Mouse (Mus musculus) intestine, embryonic 15.5 days (tissue): ENCODE measurements around the gene Zcwpw1. TPM values are rescaled to one million over a fixed set of nuclear protein-coding genes. Genes with fewer than 3 reads are reported as not detected.

Experiments used
- ATAC-seq: fragments of 200-750 bp; cut with Nextera tagmentation; 2 replicates; pipeline ENCODE4 v1.8.0; 2017; ENCODE audit warnings: moderate TSS enrichment, moderate library complexity
- H3K27ac ChIP-seq: fragments of 300-500 bp; sonication (generic); 2 replicates; pipeline ENCODE4 v1.5.1; 2015; ENCODE audit warnings: mild to moderate bottlenecking, inconsistent platforms
- H3K27me3 ChIP-seq: fragments of 300-500 bp; sonication (generic); replicated peaks from 2 replicates; pipeline ENCODE4 v1.6.1; 2015; ENCODE audit warnings: inconsistent platforms
- H3K36me3 ChIP-seq: fragments of 300-500 bp; sonication (generic); 2 replicates; pipeline ENCODE4 v1.6.1; 2015; ENCODE audit warnings: inconsistent platforms
- H3K4me1 ChIP-seq: fragments of 300-500 bp; sonication (generic); replicated peaks from 2 replicates; pipeline ENCODE4 v1.6.1; 2015; ENCODE audit warnings: inconsistent platforms
- H3K4me2 ChIP-seq: fragments of 300-500 bp; sonication (generic); replicated peaks from 2 replicates; pipeline ENCODE4 v1.6.1; 2015; ENCODE audit warnings: mild to moderate bottlenecking, inconsistent platforms
- H3K4me3 ChIP-seq: fragments of 300-500 bp; sonication (generic); replicated peaks from 2 replicates; pipeline ENCODE4 v1.5.1; 2015; ENCODE audit warnings: inconsistent platforms
- H3K9ac ChIP-seq: fragments of 300-500 bp; sonication (generic); 2 replicates; pipeline ENCODE4 v1.6.1; 2015; ENCODE audit warnings: inconsistent platforms
- H3K9me3 ChIP-seq: fragments of 300-500 bp; sonication (generic); 2 replicates; pipeline ENCODE4 v1.6.1; 2016; ENCODE audit warnings: inconsistent platforms
- WGBS: fragments of 180-500 bp; shearing (Covaris S2); methylation state at CpG from one replicate; pipeline ENCODE4 v1.1.7; 2015; 5-methylcytosine and 5-hydroxymethylcytosine counted together
- polyA plus RNA-seq: library from polyadenylated mRNA; unstranded; fragments of >200 nt; fragmentation: Nextera tagmentation; extraction: Ambion mirVana; gene quantifications from 2 replicates; pipeline ENCODE4 v1.2.1, GENCODE M21; 2015

Zcwpw1 gene
- polyA plus RNA-seq, 1 experiment from 2014 or later: 15.6 TPM

DNA sequence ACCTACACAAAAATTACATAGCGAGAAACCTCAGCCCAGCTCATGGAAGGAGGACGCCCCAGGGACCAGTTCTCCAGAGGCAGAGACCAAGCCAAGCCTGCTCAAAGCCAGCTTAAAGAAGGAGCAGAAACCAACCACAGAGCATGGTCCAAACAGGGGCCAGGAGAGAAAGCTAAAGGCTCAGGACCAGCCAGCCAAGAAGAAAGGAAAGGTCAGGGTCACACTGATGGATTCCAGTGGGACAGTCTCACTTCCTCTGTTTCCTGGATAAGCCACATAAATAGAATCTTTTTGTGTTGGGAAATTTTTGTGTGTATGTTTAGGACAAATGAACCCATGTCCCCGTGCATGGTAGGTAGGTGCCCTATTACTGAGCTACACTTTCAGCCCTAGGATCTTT lies 9.0 kb downstream of the Zcwpw1 start:
- 77% methylated on average over 3 of the region's 3 CpGs for WGBS
- ATAC-seq: no peak
- no peak overlapping the region for H3K4me3 ChIP-seq
- H3K9me3 ChIP-seq: no peaks in the 10 kb centered on the region
- H3K4me1 ChIP-seq: no peaks in the 10 kb centered on the region
- H3K27ac ChIP-seq: no peak overlapping the region
- no peak overlapping the region for H3K9ac ChIP-seq
- H3K27me3 ChIP-seq: no peaks in the 10 kb centered on the region
- no peaks in the 10 kb centered on the region for H3K36me3 ChIP-seq
- H3K4me2 ChIP-seq: no peak overlapping the region

DNA sequence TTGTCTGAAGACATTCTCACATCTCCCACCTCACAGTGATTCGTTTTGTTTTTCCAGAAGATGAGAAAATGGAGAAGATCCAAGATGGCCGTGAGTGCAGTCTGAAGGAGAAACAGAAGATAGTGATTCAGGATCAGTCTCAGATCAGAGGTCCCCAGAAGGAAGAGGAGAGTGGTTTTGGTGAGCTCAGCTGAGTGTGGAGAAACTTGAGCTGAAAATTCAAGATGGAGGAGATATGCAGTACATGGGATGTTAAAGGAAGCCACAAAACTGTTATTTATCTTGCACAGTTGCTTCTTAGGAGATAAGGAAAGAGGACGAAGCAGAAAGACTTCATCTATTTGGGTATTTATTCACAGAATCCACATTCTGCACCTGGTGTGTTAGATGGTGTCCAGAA lies 13.3 kb downstream of the Zcwpw1 start:
- H3K9ac ChIP-seq: no peak overlapping the region
- no peak overlapping the region for H3K4me3 ChIP-seq
- H3K9me3 ChIP-seq: no peaks in the 10 kb centered on the region
- ATAC-seq: no peak
- no peak overlapping the region for H3K27ac ChIP-seq
- H3K27me3 ChIP-seq: no peaks in the 10 kb centered on the region
- H3K4me1 ChIP-seq: no peaks in the 10 kb centered on the region
- no peak overlapping the region for H3K4me2 ChIP-seq
- H3K36me3 ChIP-seq: no peaks in the 10 kb centered on the region
- WGBS: 77% methylated on average over 3 of the region's 3 CpGs

- 74% methylated on average over 1 of the region's 1 CpGs for WGBS
- H3K4me2 ChIP-seq: no peak overlapping the region
- H3K4me1 ChIP-seq: no peaks in the 10 kb centered on the region
- no peaks in the 10 kb centered on the region for H3K36me3 ChIP-seq
- H3K27me3 ChIP-seq: no peaks in the 10 kb centered on the region
- no peaks in the 10 kb centered on the region for H3K9me3 ChIP-seq
- H3K4me3 ChIP-seq: no peak overlapping the region
- no peak overlapping the region for H3K27ac ChIP-seq
- ATAC-seq: no peak
- no peak overlapping the region for H3K9ac ChIP-seq
These were observed 18.6 kb downstream of the Zcwpw1 start for GRCm38 (mm10) chr5:137806158-137806557.

DNA sequence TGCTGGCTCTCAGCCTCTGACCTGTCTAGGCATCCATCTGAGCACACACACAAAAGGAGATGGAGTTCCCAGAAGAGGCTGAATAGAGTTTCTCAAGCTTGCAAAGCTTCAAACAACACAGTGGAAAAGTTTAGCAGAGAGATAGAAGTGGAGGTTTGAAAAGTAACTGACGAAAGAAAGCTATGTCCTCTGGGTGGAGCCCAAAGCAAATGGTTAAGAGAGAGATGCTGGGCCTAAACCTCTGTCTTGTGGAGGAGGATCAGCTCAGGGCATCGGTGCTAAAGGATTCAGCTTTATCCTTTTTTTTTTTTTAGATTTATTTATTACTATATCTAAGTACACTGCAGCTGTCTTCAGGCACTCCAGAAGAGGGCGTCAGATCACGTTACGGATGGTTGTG lies 20.7 kb downstream of the Zcwpw1 start:
- H3K9ac ChIP-seq: no peak overlapping the region
- no peaks in the 10 kb centered on the region for H3K4me1 ChIP-seq
- ATAC-seq: no peak
- H3K36me3 ChIP-seq: no peaks in the 10 kb centered on the region
- no peak overlapping the region for H3K4me2 ChIP-seq
- H3K9me3 ChIP-seq: no peaks in the 10 kb centered on the region
- H3K4me3 ChIP-seq: no peak overlapping the region
- no peak overlapping the region for H3K27ac ChIP-seq
- 92% methylated on average over 5 of the region's 5 CpGs for WGBS
- H3K27me3 ChIP-seq: no peaks in the 10 kb centered on the region

- Histone ChIP-seq H3K9ac (no peak overlapping the region), H3K27me3 (no peaks in the 10 kb centered on the region), H3K9me3 (no peaks in the 10 kb centered on the region), H3K4me3 (no peak overlapping the region), H3K4me2 (no peak overlapping the region), H3K27ac (no peak overlapping the region), H3K36me3 (no peaks in the 10 kb centered on the region), H3K4me1 (no peaks in the 10 kb centered on the region; the same call in 1 of the 2 replicates)
- no peak for ATAC-seq
- WGBS: 68% methylated on average over 4 of the region's 4 CpGs
These were observed 30.0 kb downstream of the Zcwpw1 start for GRCm38 (mm10) chr5:137817466-137818222.

DNA sequence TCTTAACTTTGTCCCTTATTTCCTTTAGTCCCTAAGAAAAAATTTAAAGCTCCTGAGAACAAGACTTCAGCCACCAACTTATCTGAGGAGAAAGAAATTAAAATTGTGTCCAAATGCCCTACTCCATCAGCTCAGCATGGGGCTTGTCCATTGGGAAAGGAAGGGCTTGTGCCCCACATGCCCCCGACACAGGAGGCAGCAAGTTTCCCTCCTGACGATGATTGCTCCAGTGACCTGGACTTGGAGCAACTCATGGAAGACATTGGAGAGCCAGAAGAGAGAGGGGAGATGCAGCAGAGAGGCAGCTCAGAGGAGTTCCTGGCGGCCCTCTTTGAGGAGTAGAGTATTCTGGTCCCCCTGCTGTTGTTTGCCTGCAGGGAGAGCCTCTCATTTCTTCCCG lies 34.5 kb downstream of the Zcwpw1 start:
- Histone ChIP-seq H3K4me1 (no peaks in the 10 kb centered on the region; the same call in 1 of the 2 replicates), H3K4me3 (no peak overlapping the region), H3K27ac (no peak overlapping the region), H3K36me3 (no peaks in the 10 kb centered on the region), H3K27me3 (no peaks in the 10 kb centered on the region), H3K9me3 (no peaks in the 10 kb centered on the region), H3K9ac (no peak overlapping the region), H3K4me2 (no peak overlapping the region)
- 70% methylated on average over 4 of the region's 4 CpGs for WGBS
- ATAC-seq: no peak

- H3K9me3 ChIP-seq: no peaks in the 10 kb centered on the region
- H3K9ac ChIP-seq: no peak overlapping the region
- no peak for ATAC-seq
- no peaks in the 10 kb centered on the region for H3K27me3 ChIP-seq
- no peaks in the 10 kb centered on the region for H3K36me3 ChIP-seq
- WGBS: 94% methylated on average over 1 of the region's 1 CpGs
- H3K27ac ChIP-seq: no peak overlapping the region
- H3K4me1 ChIP-seq: no peaks in the 10 kb centered on the region; the same call in 1 of the 2 replicates
- H3K4me2 ChIP-seq: no peak overlapping the region
- no peak overlapping the region for H3K4me3 ChIP-seq
These were observed 35.0 kb downstream of the Zcwpw1 start for GRCm38 (mm10) chr5:137822602-137823001.

- H3K27me3 ChIP-seq: no peaks in the 10 kb centered on the region
- H3K4me2 ChIP-seq: no peak overlapping the region
- H3K27ac ChIP-seq: no peak overlapping the region
- H3K4me1 ChIP-seq: no peaks in the 10 kb centered on the region
- no peak overlapping the region for H3K9ac ChIP-seq
- no peak overlapping the region for H3K4me3 ChIP-seq
- H3K36me3 ChIP-seq: no peaks in the 10 kb centered on the region
- no peaks in the 10 kb centered on the region for H3K9me3 ChIP-seq
- 84% methylated on average over 6 of the region's 6 CpGs for WGBS
- ATAC-seq: no peak
These were observed 36.0 kb downstream of the Zcwpw1 start for GRCm38 (mm10) chr5:137823455-137824045.

DNA sequence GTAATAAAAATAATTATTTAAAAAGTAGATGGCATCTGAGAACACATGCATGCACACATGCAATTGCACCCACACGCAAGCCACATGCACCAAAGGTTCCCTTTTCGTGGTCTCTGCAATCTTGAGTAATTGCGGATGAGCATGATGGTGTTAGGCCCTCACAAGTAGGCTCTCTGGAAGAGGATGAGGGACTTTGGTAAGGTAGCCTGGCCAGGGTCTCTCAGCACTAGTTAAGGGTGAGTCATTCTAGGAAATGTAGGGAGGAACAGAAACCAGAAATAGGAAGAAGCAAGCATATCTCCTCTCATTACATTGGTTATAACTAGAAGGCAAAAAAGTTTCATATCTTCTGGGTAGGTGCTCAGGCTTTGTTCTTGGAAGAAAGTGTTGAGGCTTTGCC lies 37.4 kb downstream of the Zcwpw1 start:
- no peak overlapping the region for H3K4me2 ChIP-seq
- no peaks in the 10 kb centered on the region for H3K4me1 ChIP-seq
- 90% methylated on average over 3 of the region's 3 CpGs for WGBS
- no peak overlapping the region for H3K4me3 ChIP-seq
- ATAC-seq: no peak
- H3K27me3 ChIP-seq: no peaks in the 10 kb centered on the region
- H3K9me3 ChIP-seq: no peaks in the 10 kb centered on the region
- no peak overlapping the region for H3K9ac ChIP-seq
- no peaks in the 10 kb centered on the region for H3K36me3 ChIP-seq
- H3K27ac ChIP-seq: no peak overlapping the region

- Histone ChIP-seq H3K4me2 (no peak overlapping the region), H3K4me3 (no peak overlapping the region), H3K4me1 (no peaks in the 10 kb centered on the region), H3K9ac (no peak overlapping the region), H3K27ac (no peak overlapping the region), H3K27me3 (no peaks in the 10 kb centered on the region), H3K9me3 (no peaks in the 10 kb centered on the region), H3K36me3 (no peaks in the 10 kb centered on the region)
- 78% methylated on average over 2 of the region's 2 CpGs for WGBS
- ATAC-seq: no peak
These were observed 38.4 kb downstream of the Zcwpw1 start for GRCm38 (mm10) chr5:137825971-137826370.

GRCm38 (mm10) chr5:137826421-137826820 lies 38.8 kb downstream of the Zcwpw1 start:
- WGBS: 50% methylated on average over 7 of the region's 7 CpGs
- H3K9ac ChIP-seq: no peak overlapping the region
- ATAC-seq: no peak
- H3K4me3 ChIP-seq: no peak overlapping the region
- no peaks in the 10 kb centered on the region for H3K4me1 ChIP-seq
- H3K27me3 ChIP-seq: no peaks in the 10 kb centered on the region
- H3K27ac ChIP-seq: no peak overlapping the region
- no peaks in the 10 kb centered on the region for H3K36me3 ChIP-seq
- no peaks in the 10 kb centered on the region for H3K9me3 ChIP-seq
- H3K4me2 ChIP-seq: no peak overlapping the region

DNA sequence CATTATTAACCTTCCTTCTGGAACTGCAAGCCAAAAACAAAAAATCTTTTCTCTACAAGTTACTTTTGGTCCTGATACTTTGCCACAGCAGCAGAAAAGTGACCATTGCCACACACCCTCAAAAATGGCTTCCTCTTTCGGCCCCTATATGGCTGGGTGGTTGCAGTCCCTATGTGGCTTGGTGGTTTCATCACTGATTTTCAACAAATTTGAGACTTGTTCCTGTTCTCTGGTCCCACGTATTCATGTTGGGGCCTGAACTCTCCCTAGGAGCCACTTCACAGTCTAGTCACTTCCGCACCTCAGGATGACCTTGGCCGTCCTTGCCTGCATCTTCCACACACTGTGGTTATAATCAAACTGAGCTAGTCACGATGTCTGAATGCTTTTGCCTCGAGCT lies 41.1 kb downstream of the Zcwpw1 start:
- Histone ChIP-seq H3K4me3 (no peak overlapping the region), H3K4me1 (no peaks in the 10 kb centered on the region), H3K9me3 (no peaks in the 10 kb centered on the region), H3K9ac (no peak overlapping the region), H3K27me3 (no peaks in the 10 kb centered on the region), H3K36me3 (no peaks in the 10 kb centered on the region), H3K27ac (no peak overlapping the region), H3K4me2 (no peak overlapping the region)
- no peak for ATAC-seq
- 79% methylated on average over 6 of the region's 6 CpGs for WGBS

- no peaks in the 10 kb centered on the region for H3K4me1 ChIP-seq
- H3K9ac ChIP-seq: no peak overlapping the region
- no peak overlapping the region for H3K27ac ChIP-seq
- no peaks in the 10 kb centered on the region for H3K27me3 ChIP-seq
- ATAC-seq: no peak
- no peak overlapping the region for H3K4me3 ChIP-seq
- H3K36me3 ChIP-seq: no peaks in the 10 kb centered on the region
- H3K4me2 ChIP-seq: no peak overlapping the region
- WGBS: 67% methylated on average over 7 of the region's 7 CpGs
- H3K9me3 ChIP-seq: no peaks in the 10 kb centered on the region
These were observed 42.6 kb downstream of the Zcwpw1 start for GRCm38 (mm10) chr5:137830238-137830637.
